Mouse (Mus musculus) cerebellum, adult 2 months (tissue): Measurements from ENCODE around the gene Zbtb20.

Source experiments
- CTCF ChIP-seq: fragments of 200-500 bp; IDR thresholded peaks from 2 replicates; pipeline ENCODE4 v1.5.1; 2011; ENCODE audit warnings: low read depth, mild to moderate bottlenecking, control low read depth, low read length, moderate library complexity, borderline replicate concordance; ENCODE audit not compliant: insufficient read depth
- POLR2A ChIP-seq: fragments of 200-500 bp; IDR thresholded peaks from 2 replicates; pipeline ENCODE4 v1.6.1; 2011; ENCODE audit warnings: low read length, control low read depth, borderline replicate concordance; ENCODE audit not compliant: insufficient read depth

- TF ChIP-seq CTCF (no peak), POLR2A (no peak)
Observed at GRCm38 (mm10) chr16:43586859-43587429, 711.3 kb downstream of the Zbtb20 start.
